Mouse (Mus musculus): Measurements from ENCODE around the gene Ptch2. TPM values are rescaled to one million over a fixed set of nuclear protein-coding genes. Genes with fewer than 3 reads are reported as not detected.

Ptch2 gene
- polyA plus RNA-seq (2016; fragmentation: Nextera tagmentation; extraction: Ambion mirVana) = 2.9 and 3.5 TPM in 2 replicates

- Histone ChIP-seq H3K27ac (peak within 1 kb of the TSS; percentile 85), H3K9me3 (no peaks in the 10 kb centered on the region), H3K36me3 (0 out of 2 replicates have a peak, but pooled peaks cover 2% of the 10 kb centered on the region), H3K4me1 (peaks cover 24% of the 10 kb centered on the region), H3K27me3 (ENCODE audit: insufficient read depth, poor library complexity, severe bottlenecking) (peaks cover 3% of the 10 kb centered on the region; the same call in 1 of the 2 replicates), H3K4me3 (peak within 1 kb of the TSS; percentile 80)
- DNase-seq (ENCODE audit: low spot score) = peak; percentile 87
- under 1% methylated on average over 50 of the region's 50 CpGs for WGBS
Observed at GRCm38 (mm10) chr4:117095551-117096452, at the start of gene Ptch2. Gene Ptch2 (plus strand): TSS chr4:117096075.

DNA sequence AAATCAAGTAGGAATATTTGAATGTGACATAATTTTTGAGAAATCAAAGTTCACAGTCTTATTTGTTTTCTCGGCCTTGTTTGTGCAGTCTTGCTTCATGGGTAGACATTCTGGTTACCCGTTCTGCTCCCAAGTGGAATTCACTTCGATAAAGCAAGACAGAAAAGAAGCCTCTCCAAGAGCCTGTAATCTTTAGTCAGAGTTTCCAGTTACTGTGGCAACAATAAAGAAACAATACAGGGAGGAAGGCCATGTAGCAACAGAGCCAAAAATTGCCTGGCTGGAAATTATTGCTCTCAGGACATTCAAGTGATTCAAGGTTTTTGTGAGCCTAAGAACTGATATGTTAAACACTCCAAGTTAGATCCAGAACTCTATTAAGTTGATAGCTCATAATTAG lies 47.0 kb upstream of the Ptch2 start:
- no peak overlapping the region for H3K27ac ChIP-seq
- DNase-seq (ENCODE audit: low spot score) = no peak
- no peaks in the 10 kb centered on the region for H3K27me3 ChIP-seq (ENCODE audit: insufficient read depth, poor library complexity, severe bottlenecking)
- no peak overlapping the region for H3K4me3 ChIP-seq
- H3K4me1 ChIP-seq = no peaks in the 10 kb centered on the region
- H3K9me3 ChIP-seq = no peaks in the 10 kb centered on the region
- peaks cover 52% of the 10 kb centered on the region for H3K36me3 ChIP-seq
- WGBS = 74% methylated on average over 3 of the region's 3 CpGs

DNA sequence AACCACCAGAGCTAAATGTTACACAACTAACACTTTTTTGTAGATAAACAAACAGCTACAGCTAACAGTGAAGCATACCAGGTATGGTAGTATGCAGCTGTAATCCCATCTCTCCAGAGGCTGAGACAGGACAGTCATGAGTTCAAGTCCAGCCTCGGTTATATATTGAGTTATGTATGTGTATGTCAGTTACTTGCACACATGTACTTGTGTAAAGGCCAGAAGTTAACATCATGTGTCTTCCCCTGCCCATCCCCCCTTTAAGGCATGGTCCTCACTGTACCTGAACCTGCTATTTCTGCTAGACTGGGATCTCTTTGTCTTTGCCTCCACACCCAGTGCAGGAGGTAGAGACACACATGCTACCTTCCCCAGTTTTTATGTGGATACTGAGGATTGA lies 46.4 kb upstream of the Ptch2 start:
- H3K27me3 ChIP-seq (ENCODE audit: insufficient read depth, poor library complexity, severe bottlenecking) = no peaks in the 10 kb centered on the region
- H3K4me1 ChIP-seq = no peaks in the 10 kb centered on the region
- 94% methylated on average over 1 of the region's 1 CpGs for WGBS
- H3K4me3 ChIP-seq = no peak overlapping the region
- H3K36me3 ChIP-seq = peaks cover 54% of the 10 kb centered on the region
- H3K9me3 ChIP-seq = no peaks in the 10 kb centered on the region
- no peak overlapping the region for H3K27ac ChIP-seq
- no peak for DNase-seq (ENCODE audit: low spot score)

- H3K27me3 ChIP-seq (ENCODE audit: insufficient read depth, poor library complexity, severe bottlenecking) = no peaks in the 10 kb centered on the region
- WGBS = 93% methylated on average over 4 of the region's 4 CpGs
- no peak for DNase-seq (ENCODE audit: low spot score)
- no peaks in the 10 kb centered on the region for H3K9me3 ChIP-seq
- H3K36me3 ChIP-seq = peaks cover 34% of the 10 kb centered on the region
- H3K4me1 ChIP-seq = no peaks in the 10 kb centered on the region
- H3K27ac ChIP-seq = no peak overlapping the region
- no peak overlapping the region for H3K4me3 ChIP-seq
Observed at GRCm38 (mm10) chr4:117052626-117053025, 43.2 kb upstream of the Ptch2 start.

DNA sequence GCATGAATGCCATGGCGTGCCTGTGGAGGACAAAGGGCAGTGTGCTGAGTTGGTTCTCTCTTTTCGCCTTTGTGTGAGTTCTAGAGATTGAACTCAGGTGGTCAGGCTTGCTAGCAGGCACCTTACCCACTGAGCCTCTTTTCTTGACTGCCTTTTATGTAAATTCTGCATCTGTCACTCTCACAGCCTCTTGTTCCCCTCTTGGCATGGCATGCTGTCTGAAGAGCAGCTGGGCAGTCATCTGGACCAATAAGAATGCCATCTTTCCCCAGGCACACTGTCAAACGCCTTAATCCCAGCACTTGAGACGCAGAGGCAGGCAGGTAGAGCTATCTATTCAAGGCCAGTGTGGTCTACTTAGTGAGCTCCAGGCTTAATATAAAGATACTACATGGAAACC lies 41.9 kb upstream of the Ptch2 start:
- no peak for DNase-seq (ENCODE audit: low spot score)
- H3K4me3 ChIP-seq = no peak overlapping the region
- H3K4me1 ChIP-seq = no peaks in the 10 kb centered on the region
- H3K36me3 ChIP-seq = peaks cover 30% of the 10 kb centered on the region
- H3K9me3 ChIP-seq = no peaks in the 10 kb centered on the region
- no peak overlapping the region for H3K27ac ChIP-seq
- H3K27me3 ChIP-seq (ENCODE audit: insufficient read depth, poor library complexity, severe bottlenecking) = no peaks in the 10 kb centered on the region
- WGBS = 91% methylated on average over 4 of the region's 4 CpGs

DNA sequence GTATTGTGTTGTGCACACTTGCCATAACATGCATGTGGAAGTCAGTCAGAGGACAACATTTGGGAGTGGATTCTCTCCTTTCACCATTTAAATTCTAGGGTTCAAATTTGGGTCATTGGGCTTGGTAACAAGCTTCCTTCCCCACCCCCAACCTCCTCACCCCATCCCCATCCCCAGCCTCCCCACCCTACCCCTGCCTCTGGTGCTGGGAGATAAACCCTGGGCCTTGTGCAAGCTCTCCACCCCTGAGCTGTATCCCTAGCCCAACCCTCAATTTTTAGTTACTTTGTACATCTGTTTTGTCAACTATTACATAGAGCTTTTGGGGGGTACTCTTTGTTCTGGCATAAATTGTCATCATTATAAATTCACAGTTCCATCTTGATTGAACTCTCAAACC lies 39.8 kb upstream of the Ptch2 start:
- H3K4me3 ChIP-seq = no peak overlapping the region
- H3K27ac ChIP-seq = peak overlapping the region; percentile 70
- H3K9me3 ChIP-seq = no peaks in the 10 kb centered on the region
- peak; percentile 83 for DNase-seq (ENCODE audit: low spot score)
- peaks cover 35% of the 10 kb centered on the region for H3K36me3 ChIP-seq
- no peaks in the 10 kb centered on the region for H3K27me3 ChIP-seq (ENCODE audit: insufficient read depth, poor library complexity, severe bottlenecking)
- H3K4me1 ChIP-seq = no peaks in the 10 kb centered on the region

DNA sequence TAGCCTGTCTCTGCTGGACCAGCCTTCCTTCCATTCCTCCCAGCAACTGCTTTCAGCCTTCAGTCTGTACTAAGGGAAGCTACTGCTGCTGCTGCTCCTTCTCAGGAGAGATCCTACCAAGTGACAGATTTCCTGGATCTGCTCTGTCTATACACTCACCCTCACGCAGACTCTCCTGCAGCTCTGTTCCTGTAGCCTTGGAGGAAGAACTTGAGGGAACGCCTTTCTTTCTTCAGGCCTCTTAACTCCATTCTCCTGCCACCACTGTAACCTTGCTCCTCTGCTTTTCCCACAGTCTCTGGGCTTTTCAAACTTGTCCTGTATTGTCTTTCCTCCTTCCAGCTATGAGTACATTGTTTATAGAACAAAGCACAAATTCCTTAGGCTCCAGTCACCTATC lies 39.4 kb upstream of the Ptch2 start:
- Histone ChIP-seq H3K4me1 (no peaks in the 10 kb centered on the region), H3K27me3 (ENCODE audit: insufficient read depth, poor library complexity, severe bottlenecking) (no peaks in the 10 kb centered on the region), H3K4me3 (no peak overlapping the region), H3K9me3 (no peaks in the 10 kb centered on the region), H3K36me3 (peaks cover 37% of the 10 kb centered on the region), H3K27ac (peak overlapping the region; percentile 25; the same call in 1 of the 2 replicates)
- WGBS = 80% methylated on average over 2 of the region's 2 CpGs
- no peak for DNase-seq (ENCODE audit: low spot score)

GRCm38 (mm10) chr4:117058512-117058911 lies 37.4 kb upstream of the Ptch2 start:
- H3K27ac ChIP-seq = 0 out of 2 replicates have a peak overlapping the region, but pooled peaks have one; percentile 47
- WGBS = 85% methylated on average over 4 of the region's 4 CpGs

DNA sequence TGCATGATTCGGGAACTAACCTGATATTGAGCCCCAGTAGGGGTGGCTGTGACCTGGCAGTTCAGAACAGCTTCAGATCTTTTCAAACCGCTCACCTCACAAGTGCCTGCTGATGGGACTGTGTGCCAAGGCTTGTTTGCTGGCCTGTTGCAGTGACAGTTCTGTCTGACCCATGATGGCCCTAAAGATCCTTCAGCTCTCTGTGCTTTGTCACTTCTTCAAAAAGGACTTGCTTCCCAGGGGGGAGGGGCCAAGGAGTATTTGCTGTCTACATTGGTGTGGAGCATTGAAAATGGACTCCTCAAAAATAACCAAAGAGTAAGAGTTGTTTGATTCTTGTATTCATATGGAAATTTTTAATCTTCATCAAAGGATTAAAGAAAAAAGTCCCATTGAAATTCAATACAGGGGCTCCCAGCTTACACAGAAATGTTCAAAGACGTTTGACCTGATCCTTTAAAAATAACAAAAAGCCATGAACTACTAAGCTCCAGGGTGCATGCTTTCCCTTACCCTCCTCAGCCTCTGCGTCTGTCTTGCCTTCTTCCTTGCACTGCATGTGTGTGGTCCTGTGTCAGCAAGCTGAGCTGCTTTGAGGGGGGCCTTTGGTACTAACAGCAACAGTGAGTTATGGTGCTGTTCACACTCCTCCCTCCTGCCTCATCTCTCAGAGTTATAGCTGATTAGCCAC lies 33.0 kb upstream of the Ptch2 start:
- H3K36me3 ChIP-seq = peaks cover 53% of the 10 kb centered on the region
- no peak overlapping the region for H3K4me3 ChIP-seq
- 79% methylated on average over 4 of the region's 4 CpGs for WGBS
- no peaks in the 10 kb centered on the region for H3K4me1 ChIP-seq
- H3K27me3 ChIP-seq (ENCODE audit: insufficient read depth, poor library complexity, severe bottlenecking) = no peaks in the 10 kb centered on the region
- no peak for DNase-seq (ENCODE audit: low spot score)
- H3K9me3 ChIP-seq = no peaks in the 10 kb centered on the region
- H3K27ac ChIP-seq = no peak overlapping the region

More at GRCm38 (mm10) chr4:117058512-117058911, 37.4 kb upstream of the Ptch2 start:
- Histone ChIP-seq H3K36me3 (peaks cover 34% of the 10 kb centered on the region), H3K27me3 (ENCODE audit: insufficient read depth, poor library complexity, severe bottlenecking) (no peaks in the 10 kb centered on the region), H3K4me3 (no peak overlapping the region), H3K4me1 (no peaks in the 10 kb centered on the region), H3K9me3 (no peaks in the 10 kb centered on the region)
- no peak for DNase-seq (ENCODE audit: low spot score)

GRCm38 (mm10) chr4:117068035-117068434 lies 27.8 kb upstream of the Ptch2 start:
- Histone ChIP-seq H3K9me3 (no peaks in the 10 kb centered on the region), H3K27me3 (ENCODE audit: insufficient read depth, poor library complexity, severe bottlenecking) (no peaks in the 10 kb centered on the region), H3K36me3 (peaks cover 75% of the 10 kb centered on the region), H3K4me3 (no peak overlapping the region), H3K4me1 (no peaks in the 10 kb centered on the region), H3K27ac (no peak overlapping the region)
- DNase-seq (ENCODE audit: low spot score) = no peak
- WGBS = 91% methylated on average over 7 of the region's 7 CpGs

GRCm38 (mm10) chr4:117069647-117070046 lies 26.2 kb upstream of the Ptch2 start:
- DNase-seq (ENCODE audit: low spot score) = no peak
- Histone ChIP-seq H3K36me3 (peaks cover 82% of the 10 kb centered on the region), H3K27me3 (ENCODE audit: insufficient read depth, poor library complexity, severe bottlenecking) (no peaks in the 10 kb centered on the region), H3K27ac (no peak overlapping the region), H3K9me3 (no peaks in the 10 kb centered on the region), H3K4me3 (no peak overlapping the region), H3K4me1 (no peaks in the 10 kb centered on the region)
- 75% methylated on average over 1 of the region's 1 CpGs for WGBS

DNA sequence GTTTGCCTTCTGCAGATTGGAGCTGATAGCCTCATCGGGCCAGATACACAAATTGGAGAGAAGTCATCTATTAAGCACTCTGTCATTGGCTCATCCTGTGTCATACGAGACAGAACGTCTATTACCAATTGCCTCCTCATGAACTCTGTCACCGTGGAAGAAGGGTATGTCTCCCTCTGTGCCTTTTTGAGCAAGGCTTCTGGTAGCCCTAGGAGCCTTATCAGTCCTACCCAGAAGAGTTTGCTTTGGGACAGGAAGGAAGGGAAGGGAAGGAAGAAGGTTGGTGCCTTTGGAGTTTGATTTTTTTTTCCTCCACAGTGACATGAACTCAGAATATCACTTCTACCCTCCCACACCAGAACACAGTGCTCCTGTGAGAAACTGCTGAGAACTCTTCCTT lies 25.3 kb upstream of the Ptch2 start:
- H3K27ac ChIP-seq = 0 out of 2 replicates have a peak overlapping the region, but pooled peaks have one; percentile 29
- H3K9me3 ChIP-seq = no peaks in the 10 kb centered on the region
- 60% methylated on average over 4 of the region's 4 CpGs for WGBS
- no peaks in the 10 kb centered on the region for H3K4me1 ChIP-seq
- no peak overlapping the region for H3K4me3 ChIP-seq
- H3K27me3 ChIP-seq (ENCODE audit: insufficient read depth, poor library complexity, severe bottlenecking) = no peaks in the 10 kb centered on the region
- DNase-seq (ENCODE audit: low spot score) = no peak
- H3K36me3 ChIP-seq = peaks cover 85% of the 10 kb centered on the region

DNA sequence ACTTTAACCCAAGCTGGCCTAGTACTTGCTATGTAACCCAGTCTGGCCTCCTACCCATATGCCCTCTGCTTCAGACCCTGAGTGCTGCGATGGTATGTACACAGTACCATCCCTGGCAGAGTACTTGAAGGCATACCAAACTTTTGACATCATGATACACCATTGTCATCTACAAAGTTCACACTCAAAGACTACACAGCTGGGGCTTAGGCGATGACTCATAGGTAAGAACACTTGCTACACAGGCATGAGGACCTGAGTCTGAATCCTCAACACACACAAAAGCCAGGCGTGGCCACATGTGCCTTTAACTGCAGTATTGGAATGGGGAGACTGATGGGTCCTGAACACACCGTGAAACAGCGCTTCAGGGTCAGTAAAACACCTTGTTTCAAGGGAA lies 24.7 kb upstream of the Ptch2 start:
- no peak for DNase-seq (ENCODE audit: low spot score)
- Histone ChIP-seq H3K36me3 (peaks cover 84% of the 10 kb centered on the region), H3K27ac (0 out of 2 replicates have a peak overlapping the region, but pooled peaks have one; percentile 29), H3K4me1 (no peaks in the 10 kb centered on the region), H3K27me3 (ENCODE audit: insufficient read depth, poor library complexity, severe bottlenecking) (no peaks in the 10 kb centered on the region), H3K9me3 (no peaks in the 10 kb centered on the region), H3K4me3 (no peak overlapping the region)
- WGBS = 86% methylated on average over 5 of the region's 5 CpGs

All from heart, embryonic 10.5 days (tissue).